ENCODE assay signal across 8 mouse cellular contexts in the genomic region with DNA sequence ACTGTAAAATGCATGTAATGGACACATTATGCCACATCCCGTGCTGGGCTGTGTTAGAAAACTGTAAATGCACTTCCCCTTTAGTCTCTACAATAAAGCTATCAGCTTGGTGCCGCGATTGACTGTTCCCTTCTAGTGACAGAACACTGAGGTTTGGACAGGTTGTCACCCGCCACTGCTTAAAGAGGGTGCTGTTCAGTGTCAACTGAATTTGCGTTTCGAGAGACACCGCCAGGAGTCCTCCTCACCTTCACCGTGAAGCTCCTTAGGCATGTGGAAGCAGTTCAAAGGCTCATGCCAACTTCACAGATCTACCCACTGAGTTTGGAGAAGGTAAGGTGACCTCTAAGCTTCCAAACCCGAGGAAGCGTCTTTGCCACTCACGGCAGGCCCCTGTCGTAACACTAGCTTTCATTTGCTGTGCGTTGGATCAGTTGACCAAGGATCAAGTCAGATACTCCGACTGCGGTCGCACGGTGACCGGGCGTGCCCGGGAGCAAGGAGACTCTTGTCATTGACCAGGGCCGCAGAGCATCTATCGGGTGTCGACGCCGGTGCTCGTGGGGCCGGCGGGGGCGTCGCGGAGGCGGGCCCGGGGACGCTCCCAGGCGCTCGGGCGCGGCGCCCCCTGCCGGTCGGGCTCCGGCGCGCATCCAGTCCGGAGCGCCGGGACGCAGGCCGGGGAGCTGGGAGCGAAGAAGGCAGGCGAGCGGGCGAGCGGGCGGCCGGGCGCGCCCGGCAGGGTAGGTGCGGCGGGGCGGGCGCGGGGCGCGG. TPM values are rescaled to one million over a fixed set of nuclear protein-coding genes. Genes with fewer than 3 reads are reported as not detected.
DNase-seq lines count a peak whose midpoint lies in the region; ATAC-seq lines count a peak whose summit lies in the region.

No protein-coding gene starts in this region.

- peak overlapping the region; percentile 60 for H3K9ac ChIP-seq in embryonic facial prominence, embryonic 11.5 days (replicated peaks; ENCODE audit: low read length)
- H3K9ac ChIP-seq in heart, embryonic 15.5 days, result no peak overlapping the region
- H3K9ac ChIP-seq in liver, embryonic 16.5 days (ENCODE audit: low read depth, low read length), result no peak overlapping the region

- no peak overlapping the region for H3K27ac ChIP-seq in embryonic facial prominence, embryonic 11.5 days (replicated peaks; ENCODE audit: low read depth, low read length)
- H3K27ac ChIP-seq in heart, embryonic 15.5 days, result no peak overlapping the region
- no peak overlapping the region for H3K27ac ChIP-seq in liver, embryonic 16.5 days (ENCODE audit: low read length)

- WGBS in embryonic facial prominence, embryonic 11.5 days, result 2% methylated on average over 53 of the region's 66 CpGs
- WGBS in heart, embryonic 15.5 days, result 3% methylated on average over 43 of the region's 66 CpGs
- 2% methylated on average over 45 of the region's 66 CpGs for WGBS in liver, embryonic 16.5 days (ENCODE audit: insufficient replicate concordance)

- peak overlapping the region; percentile 73 for H3K4me2 ChIP-seq in embryonic facial prominence, embryonic 11.5 days (ENCODE audit: low read depth, low read length)
- peak overlapping the region; percentile 93 for H3K4me2 ChIP-seq in heart, embryonic 15.5 days
- peak overlapping the region; percentile 44 for H3K4me2 ChIP-seq in liver, embryonic 16.5 days (ENCODE audit: low read depth, low read length)

- peaks cover 3% of the 10 kb centered on the region; the same call in 1 of the 2 replicates for H3K4me1 ChIP-seq in embryonic facial prominence, embryonic 11.5 days (ENCODE audit: control insufficient read depth, insufficient read depth, low read length)
- H3K4me1 ChIP-seq in heart, embryonic 15.5 days (replicated peaks), result peaks cover 13% of the 10 kb centered on the region
- H3K4me1 ChIP-seq in liver, embryonic 16.5 days (ENCODE audit: control insufficient read depth, low read depth, low read length), result no peaks in the 10 kb centered on the region

- no peaks in the 10 kb centered on the region for H3K9me3 ChIP-seq in embryonic facial prominence, embryonic 11.5 days (replicated peaks; ENCODE audit: control insufficient read depth, low read length)
- H3K9me3 ChIP-seq in heart, embryonic 15.5 days (replicated peaks), result no peaks in the 10 kb centered on the region
- H3K9me3 ChIP-seq in liver, embryonic 16.5 days (replicated peaks; ENCODE audit: control insufficient read depth, low read length), result no peaks in the 10 kb centered on the region

- H3K36me3 ChIP-seq in embryonic facial prominence, embryonic 11.5 days (replicated peaks; ENCODE audit: control insufficient read depth, insufficient read depth, low read depth, low read length), result no peaks in the 10 kb centered on the region
- H3K36me3 ChIP-seq in heart, embryonic 15.5 days, result no peaks in the 10 kb centered on the region
- H3K36me3 ChIP-seq in liver, embryonic 16.5 days (ENCODE audit: control insufficient read depth, insufficient read depth), result no peaks in the 10 kb centered on the region

- H3K4me3 ChIP-seq in embryonic facial prominence, embryonic 11.5 days (ENCODE audit: low read depth, low read length), result peak overlapping the region; percentile 88
- H3K4me3 ChIP-seq in heart, embryonic 15.5 days, result peak overlapping the region; percentile 50
- H3K4me3 ChIP-seq in liver, embryonic 16.5 days (ENCODE audit: low read depth, low read length), result peak overlapping the region; percentile 50

- DNase-seq in B cell, adult 2 months, result peak; percentile 50 to 60
- DNase-seq in adrenal gland, postnatal 14 days, result peak; percentile 85
- DNase-seq in embryonic facial prominence, embryonic 11.5 days (ENCODE audit: low spot score), result peak; percentile 86
- DNase-seq in layer of hippocampus, adult 18-20 months (ENCODE audit: low spot score in 2 of 2), result peak; percentile 75 to 79
- peak; percentile 62 for DNase-seq in ovary, postnatal 36 days (ENCODE audit: low spot score)
- peak; percentile 40 for DNase-seq in urinary bladder, postnatal 14 days (ENCODE audit: low spot score)

- H3K27me3 ChIP-seq in embryonic facial prominence, embryonic 11.5 days (ENCODE audit: control insufficient read depth, insufficient read depth, low read length), result peaks cover 10% of the 10 kb centered on the region
- peaks cover 71% of the 10 kb centered on the region for H3K27me3 ChIP-seq in heart, embryonic 15.5 days
- peaks cover 51% of the 10 kb centered on the region for H3K27me3 ChIP-seq in liver, embryonic 16.5 days (ENCODE audit: control insufficient read depth, insufficient read depth, low read depth, low read length)

- ATAC-seq in embryonic facial prominence, embryonic 11.5 days (replicated peaks; ENCODE audit: insufficient number of reproducible peaks, low FRiP score, low TSS enrichment, low read depth), result peak; percentile 50
- ATAC-seq in heart, embryonic 15.5 days (replicated peaks; ENCODE audit: insufficient number of reproducible peaks, insufficient read depth, low FRiP score, low read depth), result no peak
- ATAC-seq in liver, embryonic 16.5 days (ENCODE audit: low read depth), result no peak

RNA-seq across cellular contexts. Expression of gene Scn8a, which starts 0.5 kb away (rescaled TPM):
- 4.2 and 4.7 TPM in 2 replicates for total RNA-seq in adrenal gland, postnatal 14 days (2021)
- 5.6 and 8.2 TPM in 2 replicates for polyA plus RNA-seq in embryonic facial prominence, embryonic 11.5 days (2014; fragmentation: Nextera tagmentation; extraction: Ambion mirVana)
- 0.28 and 0.82 TPM in 2 replicates for polyA plus RNA-seq in heart, embryonic 15.5 days (2015; fragmentation: Nextera tagmentation; extraction: Ambion mirVana)
- 100 to 1,000 TPM; 212 to 229 TPM for total RNA-seq in layer of hippocampus, adult 18-20 months (2021)
- polyA plus RNA-seq in liver, embryonic 16.5 days (2015; fragmentation: Nextera tagmentation; extraction: Ambion mirVana), result 0.51 and 0.72 TPM in 2 replicates
